Mouse (Mus musculus) CH12.LX (cell line): ENCODE data around the gene Pth1r. TPM values are rescaled to one million over a fixed set of nuclear protein-coding genes. Genes with fewer than 3 reads are reported as not detected.

ENCODE experiments used
- DNase-seq: peaks from one replicate; pipeline ENCODE4 v3.0.0-alpha.2; 2013; ENCODE audit errors: extremely low read depth
- H3K27ac ChIP-seq: 2 replicates; pipeline ENCODE4 v1.5.1; 2012; ENCODE audit warnings: low read depth, mild to moderate bottlenecking, control low read depth, moderate library complexity; ENCODE audit not compliant: insufficient read depth
- H3K27me3 ChIP-seq: replicated peaks from 2 replicates; pipeline ENCODE3; 2012; ENCODE audit warnings: inconsistent platforms
- H3K36me3 ChIP-seq, 2 experiments: replicated peaks in 1 of 2; 2 replicates each; pipeline versions ENCODE3 to v1.6.1; 2012; ENCODE audit warnings: inconsistent platforms in 1 of 2, low read length in 1 of 2, mild to moderate bottlenecking in 1 of 2, mixed read lengths in 1 of 2, moderate library complexity in 1 of 2; ENCODE audit not compliant: control insufficient read depth in 1 of 2, insufficient read depth in 1 of 2
- H3K4me1 ChIP-seq, 2 experiments: 2 replicates each; pipeline ENCODE4 v1.6.1; 2012; ENCODE audit warnings: inconsistent platforms in 1 of 2, moderate library complexity in 1 of 2; ENCODE audit not compliant: insufficient read depth in 2 of 2, control insufficient read depth in 1 of 2
- H3K4me2 ChIP-seq: 2 replicates; pipeline ENCODE4 v1.6.1; 2012; ENCODE audit warnings: low read depth, mild to moderate bottlenecking, control low read depth; ENCODE audit not compliant: poor library complexity, insufficient read depth, severe bottlenecking
- H3K4me3 ChIP-seq, 3 experiments: fragments of 150-350 bp in 1 of 3; sonication (generic) in 1 of 3; replicated peaks in 1 of 3; 2 replicates each; pipeline versions ENCODE3 to v1.5.1; 2011 to 2012; ENCODE audit warnings: low read depth in 2 of 3, low read length in 2 of 3, mild to moderate bottlenecking in 2 of 3, moderate library complexity in 2 of 3, control low read depth in 1 of 3, improper control_type of control experiment in 1 of 3, inconsistent platforms in 1 of 3, mixed read lengths in 1 of 3; ENCODE audit not compliant: poor library complexity in 1 of 3
- H3K79me2 ChIP-seq: replicated peaks from 2 replicates; pipeline ENCODE4 v1.6.1; 2012; ENCODE audit warnings: mild to moderate bottlenecking, moderate library complexity; ENCODE audit not compliant: control insufficient read depth, poor library complexity, insufficient read depth, severe bottlenecking; ENCODE audit errors: extremely low read depth
- H3K9ac ChIP-seq: 2 replicates; pipeline ENCODE4 v1.6.1; 2012; ENCODE audit warnings: low read depth, mild to moderate bottlenecking, control low read depth, moderate library complexity; ENCODE audit not compliant: insufficient read depth
- H3K9me3 ChIP-seq: replicated peaks from 2 replicates; pipeline ENCODE3; 2012; ENCODE audit warnings: low read length, inconsistent platforms, mixed read lengths
- BHLHE40 ChIP-seq: IDR thresholded peaks from 2 replicates; pipeline ENCODE4 v1.6.1; 2011; ENCODE audit warnings: mild to moderate bottlenecking, low read depth, low read length, improper control_type of control experiment
- CHD2 ChIP-seq: IDR thresholded peaks from 2 replicates; pipeline ENCODE4 v1.6.1; 2011; ENCODE audit warnings: low read length, improper control_type of control experiment
- CTCF ChIP-seq, 2 experiments: IDR thresholded peaks in 1 of 2; conservative IDR thresholded peaks in 1 of 2; 2 replicates each; pipeline ENCODE4 v1.5.1; 2011 to 2012; ENCODE audit warnings: low read depth in 2 of 2, low read length in 2 of 2, improper control_type of control experiment in 1 of 2, inconsistent platforms in 1 of 2, mild to moderate bottlenecking in 1 of 2, moderate library complexity in 1 of 2
- EP300 ChIP-seq: IDR thresholded peaks from 2 replicates; pipeline ENCODE4 v1.6.1; 2011; ENCODE audit warnings: low read length, improper control_type of control experiment
- IRF4 ChIP-seq: IDR thresholded peaks from 2 replicates; pipeline ENCODE4 v1.6.1; 2014; ENCODE audit warnings: low read depth, mild to moderate bottlenecking, inconsistent platforms, low read length, improper control_type of control experiment
- JUND ChIP-seq: conservative IDR thresholded peaks from 2 replicates; pipeline ENCODE4 v1.6.1; 2011; ENCODE audit warnings: low read depth, low read length, improper control_type of control experiment
- MAFK ChIP-seq: IDR thresholded peaks from 2 replicates; pipeline ENCODE4 v1.6.1; 2011; ENCODE audit warnings: low read length, improper control_type of control experiment; ENCODE audit not compliant: insufficient replicate concordance
- MAZ ChIP-seq: IDR thresholded peaks from 2 replicates; pipeline ENCODE4 v1.6.1; 2012; ENCODE audit warnings: low read depth, mild to moderate bottlenecking, inconsistent platforms, low read length, improper control_type of control experiment, moderate library complexity
- MEF2A ChIP-seq: IDR thresholded peaks from 2 replicates; pipeline ENCODE4 v1.6.1; 2014; ENCODE audit warnings: low read depth, mild to moderate bottlenecking, inconsistent platforms, low read length, improper control_type of control experiment, borderline replicate concordance
- MXI1 ChIP-seq: IDR thresholded peaks from 2 replicates; pipeline ENCODE4 v1.6.1; 2011; ENCODE audit warnings: mild to moderate bottlenecking, low read depth, low read length, improper control_type of control experiment
- MYC ChIP-seq: IDR thresholded peaks from 2 replicates; pipeline ENCODE4 v1.6.1; 2011; ENCODE audit warnings: low read depth, mild to moderate bottlenecking, improper control_type of control experiment, low read length
- NELFE ChIP-seq: IDR thresholded peaks from 2 replicates; pipeline ENCODE4 v1.6.1; 2011; ENCODE audit warnings: low read depth, low read length, improper control_type of control experiment
- RAD21 ChIP-seq: IDR thresholded peaks from 2 replicates; pipeline ENCODE4 v1.6.1; 2011; ENCODE audit warnings: low read depth, mild to moderate bottlenecking, low read length, improper control_type of control experiment, moderate library complexity
- RCOR1 ChIP-seq: conservative IDR thresholded peaks from 2 replicates; pipeline ENCODE4 v1.6.1; 2012; ENCODE audit warnings: low read depth, mild to moderate bottlenecking, inconsistent platforms, low read length, improper control_type of control experiment
- SIN3A ChIP-seq: IDR thresholded peaks from 2 replicates; pipeline ENCODE4 v1.6.1; 2012; ENCODE audit warnings: low read length, improper control_type of control experiment, inconsistent platforms
- SMC3 ChIP-seq: IDR thresholded peaks from 2 replicates; pipeline ENCODE4 v1.6.1; 2011; ENCODE audit warnings: low read depth, low read length, improper control_type of control experiment
- TBP ChIP-seq: conservative IDR thresholded peaks from 2 replicates; pipeline ENCODE4 v1.6.1; 2011; ENCODE audit warnings: low read depth, low read length, improper control_type of control experiment
- TCF12 ChIP-seq: IDR thresholded peaks from 2 replicates; pipeline ENCODE4 v1.6.1; 2014; ENCODE audit warnings: low read depth, mild to moderate bottlenecking, inconsistent platforms, low read length, improper control_type of control experiment
- USF1 ChIP-seq: IDR thresholded peaks from 2 replicates; pipeline ENCODE4 v1.6.1; 2014; ENCODE audit warnings: low read depth, mild to moderate bottlenecking, inconsistent platforms, low read length, improper control_type of control experiment
- USF2 ChIP-seq: conservative IDR thresholded peaks from 2 replicates; pipeline ENCODE4 v1.6.1; 2011; ENCODE audit warnings: low read depth, low read length, improper control_type of control experiment
- ZC3H11A ChIP-seq: IDR thresholded peaks from 2 replicates; pipeline ENCODE4 v1.6.1; 2012; ENCODE audit warnings: low read depth, mild to moderate bottlenecking, inconsistent platforms, low read length, improper control_type of control experiment
- dilution Hi-C: fragments of 300-500 bp; cut with MboI; formaldehyde crosslinking; loops from 2 replicates; pipeline ENCODE4 v1.14.3; 2020; ENCODE audit warnings: low sequenced_read_pairs; ENCODE audit not compliant: extremely low pct_unique_long_range_greater_than_20kb, extremely low pct_ligation_motif_present
- in situ Hi-C: fragments of 300-500 bp; cut with MboI; formaldehyde crosslinking; loops from 3 replicates; pipeline ENCODE4 v1.14.3; 2019; ENCODE audit warnings: low sequenced_read_pairs, low pct_ligation_motif_present, low pct_unique_long_range_greater_than_20kb, mixed read lengths
- polyA plus RNA-seq: library from polyadenylated mRNA; unstranded; fragments of >175 nt; gene quantifications from 2 replicates; pipeline ENCODE4 v1.2.1, GENCODE M21; 2012; ENCODE audit warnings: low read depth; ENCODE audit not compliant: insufficient read length
- total RNA-seq, 2 experiments: library from RNA; depleted of rRNA; stranded (reverse); fragments of 300-350 nt in 1 of 2; fragments of >200 nt in 1 of 2; gene quantifications; 2 replicates each; pipeline ENCODE4 v1.2.3; 2012 to 2014

Gene Pth1r
- total and polyA plus RNA-seq, 3 experiments, result 0.10 to 0.76 TPM; not detected in 1

- Histone ChIP-seq H3K9me3 (no peaks in the 10 kb centered on the region), H3K36me3 (peaks cover 9 to 53% of the 10 kb centered on the region in 2 experiments), H3K4me1 (peaks cover 22 to 72% of the 10 kb centered on the region in 2 experiments), H3K9ac (no peak overlapping the region), H3K4me3 (no peak overlapping the region), H3K4me2 (no peak overlapping the region), H3K79me2 (peaks cover 2% of the 10 kb centered on the region; the same call in 1 of the 2 replicates), H3K27me3 (no peaks in the 10 kb centered on the region), H3K27ac (no peak overlapping the region)
- dilution Hi-C loops, result no loop called here
- in situ Hi-C loops, result no loop called here
- no peak for DNase-seq
- no peak for TF ChIP-seq ZC3H11A
- TF ChIP-seq TBP, result no peak
- TF ChIP-seq MYC, result no peak
- no peak for TF ChIP-seq EP300
- TF ChIP-seq MAFK, result no peak
- no peak for TF ChIP-seq IRF4
- no peak for TF ChIP-seq SIN3A
- TF ChIP-seq JUND, result no peak
- TF ChIP-seq MXI1, result no peak
- TF ChIP-seq USF1, result no peak
- no peak for TF ChIP-seq RCOR1
- TF ChIP-seq SMC3, result peak; percentile 37
- no peak for TF ChIP-seq MEF2A
- no peak for TF ChIP-seq USF2
- peak; percentile 64 to 79 for TF ChIP-seq CTCF (conservative IDR thresholded peaks at IDR 0.05 in 1 of 2, IDR thresholded peaks at IDR 0.05 in 1 of 2; ENCODE audit: low read depth in 2 of 2, low read length in 2 of 2)
- TF ChIP-seq NELFE, result no peak
- no peak for TF ChIP-seq TCF12
- no peak for TF ChIP-seq CHD2
- TF ChIP-seq RAD21, result peak; percentile 35
- no peak for TF ChIP-seq MAZ
- no peak for TF ChIP-seq BHLHE40
Observed at GRCm38 (mm10) chr9:110672462-110673106, 74.4 kb downstream of the Pth1r start.

Other genes starting within 250 kb of the Pth1r start
- 34.9 and 35.8 TPM in 2 replicates for gene Setd2, start 214.5 kb downstream of the Pth1r start, total RNA-seq (2012; rRNA removed)
- gene Setd2, start 214.5 kb downstream of the Pth1r start, total RNA-seq (2014; rRNA removed), result 35.5 and 41.6 TPM in 2 replicates
- gene Setd2, start 214.5 kb downstream of the Pth1r start, polyA plus RNA-seq, result 87.1 and 104 TPM in 2 replicates
- gene Nradd, start 122.7 kb downstream of the Pth1r start, total RNA-seq (2012; rRNA removed), result 8.9 TPM in 2 replicates
- gene Nradd, start 122.7 kb downstream of the Pth1r start, total RNA-seq (2014; rRNA removed), result 17.7 and 18.4 TPM in 2 replicates
- 15.0 and 15.8 TPM in 2 replicates for gene Nradd, start 122.7 kb downstream of the Pth1r start, polyA plus RNA-seq
- 8.4 and 13.6 TPM in 2 replicates for gene Nbeal2, start 93.0 kb downstream of the Pth1r start, total RNA-seq (2012; rRNA removed)
- gene Nbeal2, start 93.0 kb downstream of the Pth1r start, total RNA-seq (2014; rRNA removed), result 2.6 and 3.2 TPM in 2 replicates
- gene Nbeal2, start 93.0 kb downstream of the Pth1r start, polyA plus RNA-seq, result 17.7 and 19.7 TPM in 2 replicates
- gene Ccdc12, start 90.6 kb downstream of the Pth1r start, total RNA-seq (2012; rRNA removed), result 97.8 and 122 TPM in 2 replicates
- gene Ccdc12, start 90.6 kb downstream of the Pth1r start, total RNA-seq (2014; rRNA removed), result 85.2 and 89.1 TPM in 2 replicates
- gene Ccdc12, start 90.6 kb downstream of the Pth1r start, polyA plus RNA-seq, result 104 and 106 TPM in 2 replicates
- gene Myl3, start 5.3 kb downstream of the Pth1r start, total RNA-seq (2012; rRNA removed), result not detected in 2 replicates
- not detected in 2 replicates for gene Myl3, start 5.3 kb downstream of the Pth1r start, total RNA-seq (2014; rRNA removed)
- not detected in 2 replicates for gene Myl3, start 5.3 kb downstream of the Pth1r start, polyA plus RNA-seq
- 0.29 and 0.34 TPM in 2 replicates for gene Prss42, start 51.0 kb upstream of the Pth1r start, total RNA-seq (2012; rRNA removed)
- 0.28 TPM in 1 of 2 replicates, not detected in the other for gene Prss42, start 51.0 kb upstream of the Pth1r start, total RNA-seq (2014; rRNA removed)
- 1.1 and 1.2 TPM in 2 replicates for gene Prss42, start 51.0 kb upstream of the Pth1r start, polyA plus RNA-seq
- gene Prss44, start 66.8 kb upstream of the Pth1r start, total RNA-seq (2012; rRNA removed), result not detected in 2 replicates
- gene Prss44, start 66.8 kb upstream of the Pth1r start, total RNA-seq (2014; rRNA removed), result not detected in 2 replicates
- 0.14 and 0.17 TPM in 2 replicates for gene Prss44, start 66.8 kb upstream of the Pth1r start, polyA plus RNA-seq
- gene Prss43, start 79.5 kb upstream of the Pth1r start, total RNA-seq (2012; rRNA removed), result not detected in 2 replicates
- gene Prss43, start 79.5 kb upstream of the Pth1r start, total RNA-seq (2014; rRNA removed), result not detected in 2 replicates
- not detected in 2 replicates for gene Prss43, start 79.5 kb upstream of the Pth1r start, polyA plus RNA-seq
- not detected in 2 replicates for gene Prss45, start 87.4 kb upstream of the Pth1r start, total RNA-seq (2012; rRNA removed)
- not detected in 2 replicates for gene Prss45, start 87.4 kb upstream of the Pth1r start, total RNA-seq (2014; rRNA removed)
- not detected in 2 replicates for gene Prss45, start 87.4 kb upstream of the Pth1r start, polyA plus RNA-seq
- not detected in 2 replicates for gene Prss46, start 97.4 kb upstream of the Pth1r start, total RNA-seq (2012; rRNA removed)
- not detected in 2 replicates for gene Prss46, start 97.4 kb upstream of the Pth1r start, total RNA-seq (2014; rRNA removed)
- gene Prss46, start 97.4 kb upstream of the Pth1r start, polyA plus RNA-seq, result not detected in 2 replicates
- not detected in 2 replicates for gene Prss50, start 110.8 kb upstream of the Pth1r start, total RNA-seq (2012; rRNA removed)
- not detected in 2 replicates for gene Prss50, start 110.8 kb upstream of the Pth1r start, total RNA-seq (2014; rRNA removed)
- gene Prss50, start 110.8 kb upstream of the Pth1r start, polyA plus RNA-seq, result not detected in 2 replicates
- 1.2 and 2.5 TPM in 2 replicates for gene Als2cl, start 132.7 kb upstream of the Pth1r start, total RNA-seq (2012; rRNA removed)
- 2.4 and 2.9 TPM in 2 replicates for gene Als2cl, start 132.7 kb upstream of the Pth1r start, total RNA-seq (2014; rRNA removed)
- 3.4 and 3.5 TPM in 2 replicates for gene Als2cl, start 132.7 kb upstream of the Pth1r start, polyA plus RNA-seq
- not detected in 2 replicates for gene Tmie, start 133.0 kb upstream of the Pth1r start, total RNA-seq (2012; rRNA removed)
- not detected in 2 replicates for gene Tmie, start 133.0 kb upstream of the Pth1r start, total RNA-seq (2014; rRNA removed)
- not detected in 2 replicates for gene Tmie, start 133.0 kb upstream of the Pth1r start, polyA plus RNA-seq
- gene Fam240a, start 169.7 kb upstream of the Pth1r start, total RNA-seq (2012; rRNA removed), result not detected in 2 replicates
- not detected in 2 replicates for gene Fam240a, start 169.7 kb upstream of the Pth1r start, total RNA-seq (2014; rRNA removed)
- not detected in 2 replicates for gene Fam240a, start 169.7 kb upstream of the Pth1r start, polyA plus RNA-seq
- gene Tdgf1, start 199.0 kb upstream of the Pth1r start, total RNA-seq (2012; rRNA removed), result not detected in 2 replicates
- not detected in 2 replicates for gene Tdgf1, start 199.0 kb upstream of the Pth1r start, total RNA-seq (2014; rRNA removed)
- not detected in 2 replicates for gene Tdgf1, start 199.0 kb upstream of the Pth1r start, polyA plus RNA-seq
- gene Lrrc2, start 204.4 kb upstream of the Pth1r start, total RNA-seq (2012; rRNA removed), result 1.0 and 1.6 TPM in 2 replicates
- 3.6 and 3.8 TPM in 2 replicates for gene Lrrc2, start 204.4 kb upstream of the Pth1r start, total RNA-seq (2014; rRNA removed)
- gene Lrrc2, start 204.4 kb upstream of the Pth1r start, polyA plus RNA-seq, result 1.5 and 1.6 TPM in 2 replicates
- not detected in 2 replicates for gene Rtp3, start 243.4 kb upstream of the Pth1r start, total RNA-seq (2012; rRNA removed)
- not detected in 2 replicates for gene Rtp3, start 243.4 kb upstream of the Pth1r start, total RNA-seq (2014; rRNA removed)
- not detected in 2 replicates for gene Rtp3, start 243.4 kb upstream of the Pth1r start, polyA plus RNA-seq